ENCODE assay signal across 9 mouse cellular contexts in the genomic region with DNA sequence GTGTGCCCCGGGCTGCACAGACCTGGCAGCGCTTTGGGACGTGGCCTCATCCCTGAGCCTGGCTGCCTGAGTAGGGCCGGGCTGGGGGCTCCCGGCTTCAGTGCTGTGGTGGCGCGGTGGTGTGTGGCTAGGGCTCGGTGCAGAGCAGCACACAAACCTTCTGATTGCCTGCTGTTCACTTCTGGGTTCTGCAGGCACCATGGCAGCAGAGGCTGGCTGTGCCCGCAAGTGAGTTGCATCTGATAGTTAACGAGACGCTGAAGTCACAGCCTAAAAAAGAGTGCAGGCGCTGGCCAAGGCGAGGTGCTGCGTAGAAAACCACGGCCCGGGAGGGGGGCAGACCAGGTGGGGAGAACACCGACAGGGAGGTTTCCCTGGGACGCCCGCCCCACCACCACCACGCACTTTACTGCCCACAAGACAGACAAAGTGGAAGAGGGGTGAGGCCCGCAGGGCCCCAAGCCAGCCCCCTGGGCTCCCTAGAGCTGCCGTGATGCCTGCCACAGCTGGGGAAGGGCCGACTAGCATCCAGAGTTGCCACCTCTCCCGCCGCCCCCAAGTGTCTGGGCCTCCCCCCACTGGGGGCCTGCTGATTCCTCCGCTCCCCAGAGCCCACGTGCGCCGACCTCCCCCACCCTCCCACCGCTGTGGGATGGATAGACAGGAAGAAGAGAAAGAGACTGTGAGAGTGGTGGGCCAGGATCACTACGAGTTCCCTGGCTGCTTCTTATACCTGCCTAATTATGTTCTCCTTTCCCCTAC. TPM values are rescaled to one million over a fixed set of nuclear protein-coding genes. Genes with fewer than 3 reads are reported as not detected.
A peak's percentile ranks its signal among the peaks of the same experiment; 100 is the strongest.
DNase-seq lines count a peak whose midpoint lies in the region; ATAC-seq and TF ChIP-seq lines count a peak whose summit lies in the region.
"Had no signal": no experiment of that assay in that cellular context is flagged by ENCODE, and none has a peak within 500 bp of the region (broad histone marks: within the 10 kb centered on the region; RNA-seq: fewer than 3 reads in every experiment).

No protein-coding gene starts in this region.

- no peak overlapping the region for H3K27ac ChIP-seq in heart, embryonic 13.5 days (replicated peaks)
- H3K27ac ChIP-seq in midbrain, embryonic 15.5 days, result no peak overlapping the region

- no peak for ATAC-seq in heart, embryonic 13.5 days (ENCODE audit: extremely low read depth, insufficient number of reproducible peaks, low FRiP score, low TSS enrichment)
- peak; percentile 84 for ATAC-seq in midbrain, embryonic 15.5 days (replicated peaks)

- peaks cover 13% of the 10 kb centered on the region for H3K9me3 ChIP-seq in heart, embryonic 13.5 days
- no peaks in the 10 kb centered on the region for H3K9me3 ChIP-seq in midbrain, embryonic 15.5 days

- H3K9ac ChIP-seq in heart, embryonic 13.5 days, result peak overlapping the region; percentile 79
- H3K9ac ChIP-seq in midbrain, embryonic 15.5 days, result peak overlapping the region; percentile 21; the same call in 1 of the 2 replicates

- H3K4me2 ChIP-seq in heart, embryonic 13.5 days, result peak overlapping the region; percentile 87
- H3K4me2 ChIP-seq in midbrain, embryonic 15.5 days, result peak overlapping the region; percentile 63

- TF ChIP-seq POLR2A in brain, embryonic 14.5 days (IDR thresholded peaks at IDR 0.05; ENCODE audit: borderline replicate concordance, extremely low read depth, insufficient read depth, insufficient read length, poor library complexity, severe bottlenecking), result no peak

- H3K36me3 ChIP-seq in heart, embryonic 13.5 days, result no peaks in the 10 kb centered on the region
- no peaks in the 10 kb centered on the region for H3K36me3 ChIP-seq in midbrain, embryonic 15.5 days (replicated peaks)

- DNase-seq in heart, postnatal 25 days (ENCODE audit: low spot score), result no peak
- DNase-seq in brain, embryonic 14.5 days (ENCODE audit: low read depth), result peak; percentile 32
- peak; percentile 22 for DNase-seq in induced T-regulatory cell, adult 2 months (ENCODE audit: low read depth)
- DNase-seq in urinary bladder, postnatal 36 days (ENCODE audit: low spot score in 2 of 2), result no peak
- no peak for DNase-seq in spleen, postnatal 10 days (ENCODE audit: low spot score in 2 of 2)
- DNase-seq in spleen, postnatal 36 days (ENCODE audit: low spot score in 2 of 2), result no peak

- no peaks in the 10 kb centered on the region for H3K27me3 ChIP-seq in heart, embryonic 13.5 days (replicated peaks)
- H3K27me3 ChIP-seq in midbrain, embryonic 15.5 days (replicated peaks), result no peaks in the 10 kb centered on the region

- TF ChIP-seq CTCF in brain, embryonic 14.5 days (IDR thresholded peaks at IDR 0.05; ENCODE audit: borderline replicate concordance, extremely low read depth, insufficient read depth, insufficient read length), result no peak

- 16% methylated on average over 27 of the region's 31 CpGs for WGBS in heart, embryonic 13.5 days
- 27% methylated on average over 31 of the region's 31 CpGs for WGBS in midbrain, embryonic 15.5 days

- H3K4me3 ChIP-seq in heart, embryonic 13.5 days, result peak overlapping the region; percentile 58
- peak overlapping the region; percentile 32 for H3K4me3 ChIP-seq in midbrain, embryonic 15.5 days
- H3K4me3 ChIP-seq: myocyte had no signal

- intact Hi-C loops in heart, postnatal 25 days (cut with DNase I), result no loop called here

- H3K4me1 ChIP-seq in heart, embryonic 13.5 days, result peaks cover 9% of the 10 kb centered on the region; the same call in 1 of the 2 replicates
- H3K4me1 ChIP-seq in midbrain, embryonic 15.5 days, result peaks cover 9% of the 10 kb centered on the region; the same call in 1 of the 2 replicates

RNA-seq across cellular contexts. Expression of gene Gm281, which starts 19.2 kb away (rescaled TPM):
- polyA plus RNA-seq in heart, embryonic 13.5 days (2015; fragmentation: Nextera tagmentation; extraction: Ambion mirVana), result not detected in 2 replicates
- not detected for total RNA-seq in heart, postnatal 25 days (2021)
- not detected in 2 replicates for polyA plus RNA-seq in brain, embryonic 14.5 days (2012; rRNA removed)
- polyA plus RNA-seq in midbrain, embryonic 15.5 days (2015; fragmentation: Nextera tagmentation; extraction: Ambion mirVana), result not detected in 2 replicates
- polyA plus RNA-seq: myocyte had no signal

RNA-seq across cellular contexts. Expression of gene Atxn7, which starts 27.8 kb away (rescaled TPM):
- 2.7 and 3.1 TPM in 2 replicates for polyA plus RNA-seq in heart, embryonic 13.5 days (2015; fragmentation: Nextera tagmentation; extraction: Ambion mirVana)
- 10 to 100 TPM; 14.7 to 19.0 TPM for total RNA-seq in heart, postnatal 25 days (2021)
- 19.5 and 22.1 TPM in 2 replicates for polyA plus RNA-seq in brain, embryonic 14.5 days (2012; rRNA removed)
- polyA plus RNA-seq in midbrain, embryonic 15.5 days (2015; fragmentation: Nextera tagmentation; extraction: Ambion mirVana), result 4.1 and 5.0 TPM in 2 replicates

RNA-seq across cellular contexts. Expression of gene Thoc7, which starts 28.2 kb away (rescaled TPM):
- 146 and 164 TPM in 2 replicates for polyA plus RNA-seq in heart, embryonic 13.5 days (2015; fragmentation: Nextera tagmentation; extraction: Ambion mirVana)
- total RNA-seq in heart, postnatal 25 days (2021), result 10 to 100 TPM; 87.7 to 96.3 TPM
- polyA plus RNA-seq in brain, embryonic 14.5 days (2012; rRNA removed), result 101 and 108 TPM in 2 replicates
- polyA plus RNA-seq in midbrain, embryonic 15.5 days (2015; fragmentation: Nextera tagmentation; extraction: Ambion mirVana), result 158 and 166 TPM in 2 replicates

Comparison
In these comparisons a context has a peak if more than half of its experiments do, and no peak if none do; other contexts are left out.
1. DNase-seq: peak in brain, embryonic 14.5 days (single experiment) and induced T-regulatory cell, adult 2 months (single experiment); none in heart, postnatal 25 days (single experiment), urinary bladder, postnatal 36 days (0 of 2), spleen, postnatal 10 days (0 of 2) and spleen, postnatal 36 days (0 of 2).